Mouse (Mus musculus) brain, embryonic 14.5 days (tissue): ENCODE measurements around the gene Fndc9.

ENCODE experiments used
- CTCF ChIP-seq: fragments of 200-500 bp; IDR thresholded peaks from 2 replicates; pipeline ENCODE4 v1.5.1; 2012; ENCODE audit warnings: inconsistent platforms, mild to moderate bottlenecking, moderate library complexity, borderline replicate concordance; ENCODE audit not compliant: insufficient read depth, insufficient read length; ENCODE audit errors: extremely low read depth
- POLR2A ChIP-seq: fragments of 200-500 bp; IDR thresholded peaks from 2 replicates; pipeline ENCODE4 v1.6.1; 2012; ENCODE audit warnings: mild to moderate bottlenecking, inconsistent platforms, borderline replicate concordance; ENCODE audit not compliant: poor library complexity, insufficient read depth, insufficient read length, severe bottlenecking; ENCODE audit errors: extremely low read depth

- TF ChIP-seq POLR2A (no peak), CTCF (peak; percentile 87)
Observed at GRCm38 (mm10) chr11:46268991-46269390, 33.7 kb downstream of the Fndc9 start.
